Mouse (Mus musculus) liver, embryonic 14.5 days (tissue): ENCODE data around the gene 4930519P11Rik. TPM values are rescaled to one million over a fixed set of nuclear protein-coding genes. Genes with fewer than 3 reads are reported as not detected.

Source experiments
- ATAC-seq: fragments of 200-750 bp; cut with Nextera tagmentation; 2 replicates; pipeline ENCODE4 v1.8.0; 2017; ENCODE audit warnings: moderate number of reproducible peaks, mild to moderate bottlenecking, moderate library complexity; ENCODE audit not compliant: insufficient read depth
- DNase-seq, 3 experiments: peaks; one replicate each; pipeline ENCODE4 v3.0.0-alpha.2; 2012 to 2013; ENCODE audit warnings: low read depth in 3 of 3, low spot score in 3 of 3
- H3K27ac ChIP-seq: fragments of 300-500 bp; sonication (generic); 2 replicates; pipeline ENCODE4 v1.5.1; 2014; ENCODE audit warnings: moderate library complexity, mild to moderate bottlenecking, control low read depth, inconsistent platforms
- H3K27me3 ChIP-seq: fragments of 300-500 bp; sonication (generic); 2 replicates; pipeline ENCODE4 v1.6.1; 2014; ENCODE audit warnings: mild to moderate bottlenecking, low read length, moderate library complexity; ENCODE audit not compliant: control insufficient read depth, insufficient read depth
- H3K36me3 ChIP-seq: fragments of 300-500 bp; sonication (generic); replicated peaks from 2 replicates; pipeline ENCODE4 v1.6.1; 2014; ENCODE audit warnings: low read depth; ENCODE audit not compliant: control insufficient read depth, insufficient read depth
- H3K4me1 ChIP-seq, 2 experiments: fragments of 200-500 bp in 1 of 2; fragments of 300-500 bp in 1 of 2; sonication (generic) in 1 of 2; replicated peaks; 2 replicates each; pipeline ENCODE4 v1.6.1; 2012 to 2014; ENCODE audit warnings: antibody characterized with exemption in 1 of 2, inconsistent platforms in 1 of 2, low read length in 1 of 2; ENCODE audit not compliant: control insufficient read depth in 2 of 2, insufficient read depth in 2 of 2
- H3K4me2 ChIP-seq: fragments of 300-500 bp; sonication (generic); 2 replicates; pipeline ENCODE4 v1.6.1; 2014; ENCODE audit warnings: low read depth, mild to moderate bottlenecking, control low read depth, moderate library complexity
- H3K4me3 ChIP-seq, 2 experiments: fragments of 200-500 bp in 1 of 2; fragments of 300-500 bp in 1 of 2; sonication (generic) in 1 of 2; 2 replicates each; pipeline ENCODE4 v1.5.1; 2012 to 2014; ENCODE audit warnings: low read depth in 2 of 2, low read length in 2 of 2, mild to moderate bottlenecking in 2 of 2, control low read depth in 1 of 2, inconsistent platforms in 1 of 2, moderate library complexity in 1 of 2; ENCODE audit not compliant: insufficient read depth in 1 of 2
- H3K9ac ChIP-seq: fragments of 300-500 bp; sonication (generic); replicated peaks from 2 replicates; pipeline ENCODE4 v1.6.1; 2014; ENCODE audit warnings: mild to moderate bottlenecking, control low read depth, moderate library complexity
- H3K9me3 ChIP-seq: fragments of 300-500 bp; sonication (generic); 2 replicates; pipeline ENCODE4 v1.6.1; 2016; ENCODE audit warnings: low read length, mixed read lengths; ENCODE audit not compliant: control insufficient read depth
- CTCF ChIP-seq: IDR thresholded peaks from 2 replicates; pipeline ENCODE4 v1.5.1; 2016; ENCODE audit warnings: antibody characterized with exemption, low read depth, control low read depth
- EP300 ChIP-seq: IDR thresholded peaks from 2 replicates; pipeline ENCODE4 v1.6.1; 2016; ENCODE audit warnings: antibody characterized with exemption, low read depth
- WGBS: fragments of 180-500 bp; shearing (Covaris S2); extraction: QIAGEN DNeasy Blood & Tissue Kit; methylation state at CpG from one replicate; pipeline ENCODE4 v1.1.7; 2014; ENCODE audit not compliant: insufficient replicate concordance; 5-methylcytosine and 5-hydroxymethylcytosine counted together
- polyA plus RNA-seq, 2 experiments: library from polyadenylated mRNA; depleted of rRNA in 1 of 2; stranded (reverse) in 1 of 2; unstranded in 1 of 2; fragments of >200 nt; fragmentation: Nextera tagmentation in 1 of 2; extraction: Ambion mirVana in 1 of 2; gene quantifications; 2 replicates each; pipeline versions ENCODE4 v1.2.1 to v1.2.3; 2012 to 2014

Gene 4930519P11Rik
- polyA plus RNA-seq, 2 experiments: 0.35 TPM; not detected in 1

DNA sequence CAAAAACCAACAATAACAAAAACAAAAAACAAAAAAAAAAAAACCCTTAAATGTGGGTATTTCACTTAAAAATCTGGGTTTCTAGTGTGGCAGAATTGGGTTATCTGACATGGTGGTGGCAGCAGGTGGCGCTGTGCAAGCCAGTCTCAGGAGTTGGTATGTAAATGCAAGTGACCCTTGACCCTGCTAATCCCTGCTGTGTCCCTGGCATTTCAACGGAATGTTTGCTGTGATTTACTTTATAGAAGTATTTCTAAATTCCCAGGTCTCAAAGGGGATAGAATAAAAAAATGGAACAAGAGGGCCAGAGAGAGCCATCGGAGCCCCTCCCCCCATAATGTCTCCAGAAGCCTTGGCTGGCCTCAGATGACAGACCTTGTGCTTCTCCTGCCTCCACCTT, 34.8 kb upstream of the 4930519P11Rik start:
- H3K4me3 ChIP-seq: no peak overlapping the region
- DNase-seq (no peak), ATAC-seq (no peak)
- H3K9ac ChIP-seq: no peak overlapping the region
- no peaks in the 10 kb centered on the region for H3K9me3 ChIP-seq
- TF ChIP-seq CTCF (peak; percentile 78), EP300 (no peak)
- peaks cover under 1 to 1% of the 10 kb centered on the region in 2 experiments; a peak in 2 of 4 replicates for H3K4me1 ChIP-seq
- 33% methylated on average over 3 of the region's 3 CpGs for WGBS
- H3K27ac ChIP-seq: no peak overlapping the region
- no peak overlapping the region for H3K4me2 ChIP-seq
- no peaks in the 10 kb centered on the region; the same call in none of the 2 replicates for H3K36me3 ChIP-seq
- H3K27me3 ChIP-seq: no peaks in the 10 kb centered on the region

DNA sequence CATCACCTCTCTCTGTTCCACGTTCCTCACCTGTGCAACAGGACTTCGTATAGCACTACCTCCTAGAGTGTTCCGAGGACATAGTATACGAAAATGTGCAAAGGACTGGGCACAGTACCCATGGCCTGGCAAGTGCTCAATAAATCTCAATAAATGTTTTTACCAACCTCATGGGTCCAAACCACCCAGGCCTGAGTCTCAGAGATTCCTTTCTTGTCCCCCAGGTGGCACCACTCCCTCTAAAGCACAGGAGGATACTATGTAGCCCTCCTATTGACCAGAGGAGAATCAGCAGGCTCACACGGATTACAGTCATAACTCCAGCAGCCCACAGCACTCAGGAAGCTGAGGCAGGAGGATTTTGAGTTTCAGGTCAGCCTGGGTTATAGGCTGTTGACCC, 33.4 kb upstream of the 4930519P11Rik start:
- no peaks in the 10 kb centered on the region; the same call in none of the 2 replicates for H3K36me3 ChIP-seq
- no peak overlapping the region for H3K4me3 ChIP-seq
- ATAC-seq: peak; percentile 46; the same call in 1 of the 2 replicates
- 67% methylated on average over 5 of the region's 5 CpGs for WGBS
- no peak overlapping the region for H3K27ac ChIP-seq
- no peaks in the 10 kb centered on the region for H3K9me3 ChIP-seq
- H3K9ac ChIP-seq: no peak overlapping the region
- H3K27me3 ChIP-seq: no peaks in the 10 kb centered on the region
- TF ChIP-seq EP300 (no peak), CTCF (peak; percentile 70)
- no peak overlapping the region for H3K4me2 ChIP-seq
- no peak for DNase-seq
- peaks cover 10% of the 10 kb centered on the region in 2 experiments for H3K4me1 ChIP-seq

- Histone ChIP-seq H3K27ac (no peak overlapping the region), H3K27me3 (no peaks in the 10 kb centered on the region), H3K4me3 (no peak overlapping the region), H3K9ac (no peak overlapping the region), H3K4me1 (peaks cover 10% of the 10 kb centered on the region in 2 experiments), H3K9me3 (no peaks in the 10 kb centered on the region; the same call in 1 of the 2 replicates), H3K4me2 (no peak overlapping the region), H3K36me3 (peaks cover 8% of the 10 kb centered on the region)
- TF ChIP-seq EP300 (no peak), CTCF (0 out of 2 replicates have a peak, but pooled peaks have one; percentile 37)
- ATAC-seq: no peak
- DNase-seq: no peak
- 41% methylated on average over 6 of the region's 6 CpGs for WGBS
These were observed 29.6 kb upstream of the 4930519P11Rik start for GRCm38 (mm10) chr2:154642712-154643385.

GRCm38 (mm10) chr2:154642005-154642459, 28.8 kb upstream of the 4930519P11Rik start:
- no peak overlapping the region for H3K4me3 ChIP-seq
- no peak for TF ChIP-seq CTCF
- TF ChIP-seq EP300: no peak
- peaks cover 10% of the 10 kb centered on the region in 2 experiments for H3K4me1 ChIP-seq
- H3K4me2 ChIP-seq: no peak overlapping the region
- ATAC-seq: no peak
- 86% methylated on average over 9 of the region's 9 CpGs for WGBS
- no peak overlapping the region for H3K27ac ChIP-seq
- no peaks in the 10 kb centered on the region for H3K27me3 ChIP-seq
- DNase-seq: no peak
- H3K9me3 ChIP-seq: no peaks in the 10 kb centered on the region; the same call in 1 of the 2 replicates
- H3K9ac ChIP-seq: no peak overlapping the region
- H3K36me3 ChIP-seq: peaks cover 9% of the 10 kb centered on the region

DNA sequence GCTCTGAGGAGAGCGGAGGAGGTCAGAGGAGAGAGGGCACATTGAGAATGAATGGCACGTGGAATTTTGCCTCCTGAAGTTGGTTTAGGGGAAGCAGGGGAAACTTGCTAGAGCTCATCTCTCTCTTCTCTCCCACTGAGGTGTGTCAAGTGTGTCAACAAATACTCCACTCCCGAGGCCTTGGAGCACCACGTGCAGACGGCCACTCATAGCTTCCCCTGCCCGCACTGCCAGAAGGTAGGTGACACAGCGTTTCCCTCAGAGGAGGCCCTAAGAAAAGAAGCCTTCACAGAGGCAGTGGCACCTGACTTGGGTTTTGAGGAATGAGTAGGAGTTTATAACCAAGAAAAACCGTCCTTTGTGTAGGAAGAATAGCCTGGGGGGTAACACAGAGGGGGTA, 27.9 kb upstream of the 4930519P11Rik start:
- peaks cover 9% of the 10 kb centered on the region for H3K36me3 ChIP-seq
- WGBS: 66% methylated on average over 8 of the region's 8 CpGs
- no peak for ATAC-seq

More for the DNA sequence above, 27.9 kb upstream of the 4930519P11Rik start:
- Histone ChIP-seq H3K4me3 (no peak overlapping the region), H3K4me2 (no peak overlapping the region), H3K9me3 (no peaks in the 10 kb centered on the region; the same call in 1 of the 2 replicates), H3K9ac (no peak overlapping the region), H3K4me1 (peaks cover 10% of the 10 kb centered on the region in 2 experiments), H3K27me3 (no peaks in the 10 kb centered on the region), H3K27ac (no peak overlapping the region)
- no peak for DNase-seq
- no peak for TF ChIP-seq CTCF
- no peak for TF ChIP-seq EP300
